Mouse (Mus musculus) adrenal gland, adult (tissue): ENCODE measurements around the gene Tada2a.

Source experiments
- DNase-seq, 2 experiments: peaks; one replicate each; pipeline ENCODE4 v3.0.0; 2022 to 2023; ENCODE audit warnings: low spot score in 1 of 2; ENCODE audit not compliant: inconsistent age in 2 of 2

Tada2a gene

DNA sequence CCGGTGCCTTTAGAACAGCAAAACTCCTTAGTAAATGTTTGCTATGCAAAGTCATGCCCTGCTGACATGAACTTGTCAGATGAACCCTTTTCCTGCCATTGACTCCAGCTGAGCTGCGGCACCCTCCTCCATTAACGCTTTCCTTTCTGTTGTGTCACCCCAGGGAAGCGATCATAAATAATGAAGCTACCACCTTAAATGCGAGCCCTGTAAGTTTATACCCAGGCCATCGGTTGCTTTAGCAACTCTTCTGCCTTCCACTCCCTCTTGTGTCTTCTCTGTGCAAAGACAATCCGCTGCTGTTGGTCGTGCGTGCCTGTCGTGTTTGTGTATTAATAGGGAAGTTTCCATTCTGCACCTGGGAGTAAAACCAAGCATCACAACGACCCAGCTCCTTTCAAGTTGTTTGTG is 63.3 kb downstream of the Tada2a start:
- peak; percentile 47 to 72 for DNase-seq

DNA sequence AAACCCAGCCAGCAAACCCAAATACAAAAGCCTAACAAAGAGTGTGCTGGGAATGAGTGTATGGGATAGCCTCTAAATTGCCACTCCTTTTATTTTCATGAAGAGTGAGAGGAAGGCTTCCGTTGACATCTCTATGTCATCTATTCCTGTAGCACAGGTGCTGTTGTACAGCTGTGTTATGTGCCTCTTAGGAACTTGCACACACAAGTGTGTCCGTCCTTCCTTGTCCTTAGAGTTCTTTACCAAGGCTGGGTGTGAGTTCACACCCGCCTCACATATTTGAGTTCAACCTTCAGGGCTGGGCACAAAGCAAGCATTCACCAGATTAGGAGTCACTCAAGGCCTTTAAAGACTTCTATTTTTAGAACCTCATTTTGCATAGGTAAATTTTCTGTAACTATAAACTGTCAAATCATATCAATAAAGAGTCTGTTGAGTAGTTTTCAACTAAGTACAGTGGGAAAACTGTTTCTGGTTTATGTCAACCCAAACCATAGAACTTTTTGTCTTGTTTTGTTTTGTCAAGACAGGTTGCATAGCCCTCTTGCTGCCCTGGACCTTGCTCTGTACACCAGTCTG is 65.7 kb downstream of the Tada2a start:
- no peak for DNase-seq

DNA sequence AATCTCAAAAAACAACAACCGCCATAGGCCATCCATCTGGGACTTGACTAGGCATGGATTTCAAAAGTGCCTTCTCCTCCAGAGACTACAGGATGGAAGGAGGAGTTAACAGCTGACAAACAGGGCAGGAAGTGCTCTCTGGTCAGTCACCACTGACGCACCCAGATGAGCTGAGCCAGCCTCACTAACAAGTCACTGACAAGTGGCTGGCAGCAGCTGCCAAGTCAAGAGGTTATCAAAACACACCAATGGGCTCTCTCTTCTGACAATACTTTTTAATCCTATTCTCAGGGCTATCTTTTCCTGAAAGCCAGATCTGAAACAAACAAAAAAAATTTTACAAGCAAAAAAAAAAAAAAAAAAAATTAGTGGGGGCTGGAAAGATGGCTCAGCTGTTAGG is 66.6 kb downstream of the Tada2a start:
- DNase-seq, result peak; percentile 58 to 68

DNA sequence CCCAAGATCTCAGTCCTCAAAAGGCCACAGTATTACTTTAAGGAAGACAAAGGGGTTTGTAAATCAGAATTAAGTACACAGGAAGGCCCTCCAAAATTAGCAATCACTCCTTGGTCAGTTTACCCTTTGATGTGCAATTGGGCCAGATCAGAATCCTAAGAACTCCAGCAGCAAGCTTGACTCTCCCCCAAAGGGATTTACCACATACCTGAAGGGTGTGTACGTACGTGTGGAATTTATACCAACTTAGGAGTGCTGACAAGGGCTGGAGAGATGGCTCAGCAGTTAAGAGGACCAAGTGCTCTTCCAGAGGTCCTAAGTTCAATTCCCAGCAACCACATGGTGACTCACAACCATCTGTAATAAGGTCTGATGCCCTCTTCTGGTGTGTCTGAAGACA is 67.5 kb downstream of the Tada2a start:
- no peak for DNase-seq

DNA sequence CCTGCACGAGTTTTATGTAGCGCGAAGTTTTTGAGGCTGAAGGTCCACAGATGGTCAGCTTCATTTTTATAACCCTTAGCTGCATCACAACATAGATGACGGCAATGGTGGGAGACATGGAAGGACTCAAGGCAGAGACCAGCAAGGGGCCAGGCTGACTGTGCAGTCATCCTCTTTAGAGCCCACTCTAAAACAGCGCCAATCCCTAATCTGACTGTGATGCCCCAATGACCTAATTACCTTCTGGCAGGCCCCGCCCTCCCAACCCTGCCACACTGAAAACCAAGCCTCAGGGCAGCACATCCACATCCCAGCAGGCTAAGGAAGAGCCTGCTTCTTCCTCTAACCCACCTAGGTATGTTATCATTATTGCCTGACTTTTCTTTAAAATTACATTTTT is 68.8 kb downstream of the Tada2a start:
- no peak for DNase-seq

DNA sequence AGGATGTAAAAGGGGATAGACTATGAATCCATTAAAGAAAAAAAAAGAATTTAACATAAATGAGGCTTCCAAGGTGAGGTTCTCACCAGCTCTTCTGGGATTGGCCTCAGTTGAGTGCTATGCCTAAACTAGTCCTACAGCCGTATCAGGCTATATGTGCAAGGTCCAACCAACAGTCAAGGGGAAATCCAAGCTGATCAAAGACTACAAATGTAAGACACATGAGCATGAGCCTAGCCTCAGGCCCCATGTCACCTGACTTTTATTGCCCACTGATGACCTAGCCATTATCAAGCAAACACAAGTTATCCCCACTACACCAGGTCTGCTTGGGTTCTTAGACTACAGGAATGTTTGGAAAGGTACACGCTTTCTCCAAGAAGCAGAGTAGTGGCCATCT is 69.6 kb downstream of the Tada2a start:
- no peak for DNase-seq

DNA sequence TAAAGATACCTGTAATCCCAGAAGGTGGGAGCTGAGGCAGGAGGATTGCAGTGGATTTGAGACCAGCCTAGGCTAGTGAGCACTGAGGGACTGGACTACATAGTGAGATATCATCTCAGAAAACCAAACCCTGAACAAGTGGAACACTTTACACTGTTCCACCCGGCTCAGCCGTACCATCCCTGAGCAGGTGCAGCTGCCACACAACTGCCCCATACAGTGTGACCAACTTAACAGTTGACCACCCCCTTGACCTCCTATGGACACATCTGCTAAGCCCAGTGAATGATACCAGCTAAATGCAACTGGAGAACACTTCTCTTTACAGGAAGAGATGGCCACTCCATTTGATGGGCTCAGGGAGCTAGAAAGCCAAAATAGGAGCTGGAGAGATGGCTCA is 72.0 kb downstream of the Tada2a start:
- DNase-seq, result no peak

DNA sequence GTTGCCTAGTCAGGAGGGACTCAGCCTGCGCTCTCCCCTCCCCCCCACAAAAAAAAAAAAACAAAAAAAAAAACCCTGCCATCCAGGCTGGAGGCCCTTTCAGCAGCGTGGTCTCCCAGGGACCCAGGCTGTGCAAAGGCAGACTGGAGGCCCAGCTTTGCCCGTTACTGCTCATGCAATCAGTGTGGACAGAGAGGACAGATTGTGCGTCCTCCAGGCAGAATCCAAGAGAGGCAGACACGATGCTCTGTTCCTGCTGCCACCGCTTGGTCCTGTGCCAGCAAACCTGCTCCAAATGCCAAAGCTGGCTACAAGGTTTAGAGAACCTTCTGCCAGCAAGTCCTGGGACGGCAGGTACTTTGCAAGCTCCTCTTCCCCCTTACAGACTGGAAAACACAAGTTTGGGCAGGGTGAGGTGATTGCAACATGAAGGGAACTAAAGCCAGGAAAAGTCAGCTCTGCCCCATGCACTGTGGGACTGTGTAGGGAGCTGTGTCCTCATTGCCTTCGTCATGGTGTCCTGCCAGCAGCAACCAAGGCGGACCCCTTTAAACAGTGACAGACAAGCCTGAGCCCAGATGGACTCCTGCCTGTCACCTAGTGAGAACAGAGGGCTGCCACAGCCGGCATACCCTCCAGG is 75.8 kb downstream of the Tada2a start:
- DNase-seq, result peak; percentile 64

DNA sequence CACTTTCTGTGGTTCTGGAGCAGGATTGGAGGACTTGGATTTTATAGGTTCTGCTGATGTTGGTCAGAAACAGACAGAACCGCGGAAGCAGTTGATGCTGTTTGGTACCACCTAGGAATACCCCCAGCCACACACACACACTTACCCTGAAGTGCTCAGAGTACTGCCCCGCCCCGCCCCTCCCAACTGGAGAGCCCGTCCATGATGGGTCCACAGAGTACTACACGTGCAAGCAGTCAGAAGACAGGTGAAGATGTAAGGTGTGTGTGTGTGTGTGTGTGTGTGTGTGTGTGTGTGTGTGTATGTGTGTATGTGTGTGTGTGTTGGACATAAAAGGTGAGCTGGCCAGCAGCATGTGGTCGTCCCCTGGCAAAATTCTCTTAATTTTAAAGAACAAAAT is 76.3 kb downstream of the Tada2a start:
- no peak for DNase-seq

DNA sequence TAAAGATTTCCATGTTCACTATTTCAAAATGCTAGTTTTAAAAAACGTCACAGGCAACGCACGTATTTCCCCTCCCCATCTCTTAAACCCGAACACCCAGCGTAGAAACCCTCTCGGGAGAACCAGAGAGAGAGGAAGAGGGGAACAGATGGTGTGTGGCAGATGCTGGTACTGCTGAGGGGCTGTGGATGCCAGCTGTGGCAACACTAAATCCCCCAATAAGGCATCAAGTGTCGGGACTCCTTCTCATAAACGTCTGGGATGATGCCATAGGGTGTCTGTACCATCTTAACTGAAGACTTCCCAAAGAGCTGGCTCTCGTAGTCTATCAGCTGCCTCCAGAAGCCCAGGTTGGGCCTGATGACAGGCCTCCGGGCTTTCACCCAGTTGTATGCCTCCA is 81.0 kb downstream of the Tada2a start:
- no peak for DNase-seq

DNA sequence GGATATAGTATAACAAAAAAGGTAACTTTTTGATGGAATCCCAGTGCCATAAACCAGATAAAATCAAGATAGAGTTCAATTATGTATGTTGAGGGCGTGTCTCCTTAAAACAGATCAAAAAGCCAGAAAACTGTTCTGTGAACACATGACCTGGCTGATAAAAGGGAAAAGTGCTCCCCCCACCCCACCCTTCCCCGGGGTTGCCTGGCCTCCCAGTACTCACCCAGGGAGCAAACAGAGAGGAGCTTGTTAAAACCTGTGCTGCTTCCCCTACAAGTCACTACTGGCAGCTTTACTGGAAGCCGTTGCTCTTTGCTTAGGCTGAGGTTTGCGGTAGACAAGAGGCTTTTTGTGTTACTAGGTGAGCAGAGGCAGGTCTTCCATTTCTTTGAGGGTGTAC is 82.1 kb downstream of the Tada2a start:
- DNase-seq, result no peak

DNA sequence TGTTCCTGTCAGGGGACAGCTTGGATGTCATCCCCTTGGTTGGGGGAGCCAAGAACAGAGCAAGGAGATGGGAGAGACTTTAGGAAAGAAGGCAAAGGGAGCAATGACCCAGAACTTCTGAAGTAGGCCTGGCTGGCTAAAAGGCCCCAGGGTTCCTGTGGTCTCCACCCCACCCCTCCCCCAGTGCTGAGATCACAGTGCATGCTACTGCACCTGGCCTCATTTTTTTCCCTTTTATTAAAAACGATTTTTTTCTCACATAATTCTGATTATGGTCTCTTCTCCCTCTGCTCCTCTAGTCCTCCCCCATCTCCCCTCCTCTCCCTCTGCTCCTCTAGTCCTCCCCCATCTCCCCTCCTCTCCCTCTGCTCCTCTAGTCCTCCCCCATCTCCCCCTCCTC is 84.4 kb downstream of the Tada2a start:
- no peak for DNase-seq

DNA sequence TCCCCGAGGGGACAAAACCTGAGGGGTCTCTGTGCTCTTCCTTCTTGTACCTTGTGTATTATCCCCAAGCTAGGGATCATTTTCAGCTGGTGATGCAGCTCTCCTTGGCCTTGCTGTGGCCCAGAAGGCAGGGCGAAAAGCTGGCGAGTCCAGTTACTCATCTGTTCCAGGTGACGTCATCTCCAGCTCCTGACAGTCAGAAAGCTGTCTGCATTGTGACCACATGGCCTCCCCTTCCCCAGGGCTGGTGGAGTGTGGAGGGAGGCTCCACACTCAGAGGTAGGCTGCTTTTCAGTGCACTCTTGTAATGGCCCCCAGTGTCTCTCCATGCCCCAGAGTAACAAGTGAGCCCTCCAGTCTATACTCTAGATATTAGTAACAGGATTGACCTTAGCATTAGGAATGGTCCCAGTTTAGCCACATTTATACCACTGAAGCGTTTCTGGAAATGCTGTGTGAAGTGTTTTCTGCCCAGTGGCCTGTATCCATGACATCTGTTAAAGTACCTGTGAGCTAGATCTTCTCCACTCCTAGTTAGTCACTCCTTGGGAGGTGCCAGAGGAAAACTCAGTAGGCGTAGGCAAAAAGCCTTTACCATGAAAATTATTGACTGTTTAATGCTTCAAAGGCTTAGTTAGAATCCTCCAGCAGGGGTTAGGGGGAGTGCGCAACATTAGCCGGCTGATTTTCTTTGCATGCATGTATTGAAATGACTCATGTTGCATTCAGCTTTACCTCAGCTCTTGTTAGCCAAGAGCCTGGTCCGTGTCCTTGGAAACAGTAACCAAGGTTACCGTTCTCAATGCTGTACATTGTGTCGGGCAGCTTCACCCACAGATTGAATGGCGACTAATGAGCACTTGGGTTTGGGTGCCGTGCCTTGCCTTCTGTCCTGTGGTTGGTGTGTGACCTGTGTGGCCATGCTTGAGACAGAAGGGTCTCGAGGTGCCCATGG is 86.3 kb downstream of the Tada2a start:
- DNase-seq, result peak; percentile 85 to 92

DNA sequence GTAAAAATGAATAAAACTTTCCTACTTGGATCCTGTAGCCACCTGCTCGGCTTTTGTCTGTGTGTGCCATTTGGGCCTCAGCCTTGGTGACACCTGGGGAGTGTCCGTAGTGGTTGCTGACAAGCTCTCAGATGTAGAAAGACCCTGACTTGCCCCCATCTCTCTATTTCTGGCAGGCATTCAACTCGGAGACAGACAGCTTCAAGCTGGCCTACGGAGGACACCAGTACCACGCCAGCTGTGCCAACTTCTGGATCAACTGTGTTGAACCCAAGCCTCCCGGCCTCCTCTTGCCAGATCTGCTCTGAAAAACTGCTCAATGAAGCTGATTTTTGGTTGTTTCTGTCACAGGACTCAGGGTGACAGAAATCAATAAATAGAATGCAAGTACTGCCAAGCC is 88.8 kb downstream of the Tada2a start:
- no peak for DNase-seq

DNA sequence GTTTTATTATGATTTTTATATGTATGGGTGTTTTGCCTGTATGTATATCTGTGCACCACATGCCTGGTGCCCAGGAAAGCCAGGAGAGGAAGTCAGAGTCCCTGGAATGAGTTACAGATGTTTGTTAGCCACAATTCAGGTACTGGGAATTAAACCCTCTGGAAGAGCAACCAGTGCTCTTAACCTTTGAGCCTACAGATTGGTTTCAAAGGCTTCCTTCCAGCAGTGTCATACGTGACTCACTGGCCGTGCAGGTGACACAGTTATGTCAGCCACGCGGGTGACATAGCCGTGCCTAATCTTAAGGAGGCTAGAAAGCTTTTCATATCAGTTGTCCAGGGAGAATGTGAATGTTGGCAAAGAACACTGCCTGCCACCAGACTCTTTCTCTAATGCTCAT is 95.7 kb downstream of the Tada2a start:
- DNase-seq, result peak; percentile 49 to 74

DNA sequence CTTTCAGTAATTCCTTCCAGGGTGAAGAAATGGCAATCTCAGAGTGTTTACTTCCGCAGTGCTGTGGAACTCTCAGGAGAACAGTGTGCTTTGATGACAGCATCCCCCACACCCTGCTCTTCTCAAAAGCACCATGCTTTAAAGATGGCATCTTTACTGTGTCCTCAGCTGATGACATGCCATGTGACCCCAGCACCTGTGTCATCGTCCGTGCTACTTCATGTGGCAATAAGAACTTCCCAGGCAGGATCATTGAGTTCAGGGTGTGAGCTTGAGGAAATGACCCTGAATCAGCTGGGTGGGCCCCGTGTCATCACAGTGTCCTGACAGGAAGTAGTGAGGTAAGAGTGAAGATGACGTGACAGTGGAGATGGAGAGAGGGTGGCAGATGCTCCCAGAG is 96.8 kb downstream of the Tada2a start:
- no peak for DNase-seq

DNA sequence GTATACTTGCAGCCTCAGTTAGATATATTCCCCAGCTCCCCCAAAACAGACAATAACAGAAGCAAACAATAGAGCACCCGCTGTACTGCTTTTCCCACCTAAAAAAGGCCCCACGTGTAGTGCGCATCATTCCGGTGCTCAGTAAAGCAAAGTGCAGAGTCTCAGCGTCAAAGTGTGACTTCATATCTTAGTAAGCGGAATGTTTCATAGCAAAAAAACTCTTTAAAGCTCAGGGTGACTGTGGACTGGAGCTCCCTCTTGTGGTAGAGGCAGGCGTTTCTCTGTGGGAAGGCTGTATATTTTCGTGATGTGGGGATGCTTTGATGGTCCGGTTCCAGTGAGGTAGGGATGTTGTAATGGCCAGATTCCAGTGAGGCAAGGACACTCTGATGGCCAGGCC is 97.4 kb downstream of the Tada2a start:
- peak; percentile 81 to 93 for DNase-seq
